Mouse (Mus musculus) cerebellum, adult 2 months (tissue): ENCODE measurements around the gene Casd1.

ENCODE experiments used
- CTCF ChIP-seq: fragments of 200-500 bp; IDR thresholded peaks from 2 replicates; pipeline ENCODE4 v1.5.1; 2011; ENCODE audit warnings: low read depth, mild to moderate bottlenecking, control low read depth, low read length, moderate library complexity, borderline replicate concordance; ENCODE audit not compliant: insufficient read depth
- POLR2A ChIP-seq: fragments of 200-500 bp; IDR thresholded peaks from 2 replicates; pipeline ENCODE4 v1.6.1; 2011; ENCODE audit warnings: low read length, control low read depth, borderline replicate concordance; ENCODE audit not compliant: insufficient read depth

- no peak for TF ChIP-seq CTCF
- TF ChIP-seq POLR2A = no peak
Measured at GRCm38 (mm10) chr6:4642068-4642467, 41.4 kb downstream of the Casd1 start.
